Mouse (Mus musculus): ENCODE measurements around the gene Esp16. TPM values are rescaled to one million over a fixed set of nuclear protein-coding genes. Genes with fewer than 3 reads are reported as not detected.
"Not testable (repeated sequence)": the region's sequence is repeated elsewhere in the genome, so short reads cannot be mapped to it uniquely, and the experiment has no call there.

Esp16 gene
- not detected in 2 replicates for polyA plus RNA-seq (2016; fragmentation: Nextera tagmentation; extraction: Ambion mirVana)

DNA sequence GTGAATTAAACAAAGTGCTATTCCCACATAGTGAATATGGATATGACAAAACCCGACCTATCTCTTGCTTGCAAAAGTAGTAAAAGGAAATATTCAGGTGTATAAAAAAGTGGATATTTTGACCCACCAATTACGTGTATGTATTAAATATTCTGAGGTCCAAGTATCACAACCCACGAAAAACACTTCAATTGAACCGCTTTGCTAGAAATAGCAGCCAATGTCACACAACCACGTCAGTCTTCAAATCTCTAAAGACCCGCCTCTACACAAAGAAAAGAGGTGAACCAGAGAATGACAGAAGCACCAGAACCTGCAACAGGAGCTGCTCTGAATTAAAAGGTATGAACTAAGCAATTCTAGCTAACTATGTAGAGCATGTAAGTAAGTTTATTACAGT is at the start of gene Esp16:
Gene Esp16, plus strand, starts transcription at position 301 of the 400 bp plus-strand sequence.
- not testable (repeated sequence) for H3K27me3 ChIP-seq (ENCODE audit: insufficient read depth, poor library complexity, severe bottlenecking); H3K4me1 ChIP-seq; H3K27ac ChIP-seq; H3K9me3 ChIP-seq; DNase-seq (ENCODE audit: low spot score); H3K4me3 ChIP-seq; H3K36me3 ChIP-seq
- WGBS: 76% methylated on average over 6 of the region's 6 CpGs

DNA sequence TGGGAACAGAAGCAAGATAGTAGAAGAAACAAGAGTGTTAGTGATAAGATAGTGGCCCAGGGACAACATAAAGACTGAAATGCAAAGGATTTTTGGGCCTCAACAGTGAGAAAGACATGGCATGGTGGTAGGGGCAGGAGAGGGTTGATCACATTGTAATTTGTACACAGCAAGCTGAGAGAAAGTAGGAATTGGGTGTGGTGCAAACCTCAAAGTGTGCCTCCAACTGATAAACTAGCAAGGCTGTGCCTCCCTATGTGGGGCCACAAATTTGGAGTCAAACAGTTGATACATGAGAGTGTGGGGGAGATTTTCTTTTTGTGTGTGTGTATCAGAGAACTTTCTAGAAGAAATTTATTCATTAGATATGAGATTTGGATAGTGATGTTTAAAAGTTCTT is 37.9 kb upstream of the Esp16 start:
- not testable (repeated sequence) for H3K27ac ChIP-seq; H3K4me1 ChIP-seq; H3K9me3 ChIP-seq; H3K36me3 ChIP-seq; H3K27me3 ChIP-seq (ENCODE audit: insufficient read depth, poor library complexity, severe bottlenecking); H3K4me3 ChIP-seq; DNase-seq (ENCODE audit: low spot score)

Other genes with a start within 250 kb of the Esp16 start
- not detected in 2 replicates for gene Esp18, start 129.8 kb upstream of the Esp16 start, polyA plus RNA-seq (2016; fragmentation: Nextera tagmentation; extraction: Ambion mirVana)
- not detected in 2 replicates for gene Esp15, start 104.8 kb downstream of the Esp16 start, polyA plus RNA-seq (2016; fragmentation: Nextera tagmentation; extraction: Ambion mirVana)

Data from heart, embryonic 10.5 days (tissue).